Mouse (Mus musculus): ENCODE data around the gene Bcar3.

DNA sequence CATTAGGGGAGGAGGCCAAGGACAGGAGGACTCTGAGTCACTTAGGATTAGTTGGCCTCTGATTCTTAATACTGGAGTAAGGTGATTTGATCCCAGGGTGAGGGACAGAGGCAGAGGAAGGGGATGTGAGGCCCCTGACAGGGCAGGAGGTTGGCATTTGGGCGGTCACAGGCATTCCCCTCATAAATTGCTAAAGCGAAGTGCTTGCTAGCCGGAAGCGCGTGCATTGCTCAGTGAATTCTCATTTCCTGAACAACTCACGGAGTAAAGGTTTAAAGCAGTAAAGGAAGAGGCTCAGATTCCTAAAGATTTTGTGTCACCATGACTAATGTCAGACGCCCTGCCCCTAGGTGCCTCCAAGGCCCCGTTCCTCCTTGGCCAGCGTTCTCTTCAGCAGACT is 28.3 kb downstream of the Bcar3 start:
- TF ChIP-seq POLR2A (IDR thresholded peaks at IDR 0.05; ENCODE audit: low read depth, low read length) = no peak
- no peak for TF ChIP-seq ELF1 (IDR thresholded peaks at IDR 0.05; ENCODE audit: low read depth, low read length)
